8 mouse cellular contexts compared by ENCODE assay signal in the genomic region with DNA sequence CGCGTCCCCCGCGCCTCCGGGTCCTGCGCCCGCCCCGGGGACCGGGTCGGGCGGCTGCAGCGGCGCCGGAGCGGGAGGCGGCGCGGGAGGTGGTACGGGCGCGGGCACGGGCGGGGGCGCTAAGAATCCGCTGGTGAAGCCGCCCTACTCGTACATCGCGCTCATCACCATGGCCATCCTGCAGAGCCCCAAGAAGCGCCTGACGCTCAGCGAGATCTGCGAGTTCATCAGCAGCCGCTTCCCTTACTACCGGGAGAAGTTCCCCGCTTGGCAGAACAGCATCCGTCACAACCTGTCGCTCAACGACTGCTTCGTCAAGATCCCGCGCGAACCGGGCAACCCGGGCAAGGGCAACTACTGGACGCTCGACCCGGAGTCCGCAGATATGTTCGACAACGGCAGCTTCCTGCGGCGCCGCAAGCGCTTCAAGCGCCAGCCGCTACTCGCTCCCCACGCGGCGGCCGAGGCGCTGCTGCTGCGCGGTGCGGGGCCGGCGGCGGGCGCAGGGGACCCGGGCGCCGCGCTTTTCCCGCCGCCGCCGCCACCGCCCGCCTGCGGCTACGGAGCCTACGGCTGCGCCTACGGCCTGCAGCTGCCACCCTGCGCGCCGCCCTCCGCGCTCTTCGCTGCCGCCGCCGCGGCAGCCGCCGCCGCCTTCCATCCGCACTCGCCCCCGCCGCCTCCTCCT. TPM values are rescaled to one million over a fixed set of nuclear protein-coding genes. Genes with fewer than 3 reads are reported as not detected.
DNase-seq lines count a peak whose midpoint lies in the region; ATAC-seq and TF ChIP-seq lines count a peak whose summit lies in the region.

No protein-coding gene starts in this region.

- TF ChIP-seq EP300 in ES-Bruce4 (IDR thresholded peaks at IDR 0.05; ENCODE audit: insufficient read depth, low read depth, low read length) = no peak

- ATAC-seq in embryonic facial prominence, embryonic 13.5 days (ENCODE audit: insufficient number of reproducible peaks, insufficient read depth, low FRiP score, low TSS enrichment, low read depth) = 0 out of 2 replicates have a peak, but pooled peaks have one; percentile 2
- 0 out of 2 replicates have a peak, but pooled peaks have one; percentile 39 for ATAC-seq in hindbrain, embryonic 15.5 days (ENCODE audit: low FRiP score, low read depth)
- no peak for ATAC-seq in liver, embryonic 13.5 days (ENCODE audit: low read depth)

- TF ChIP-seq CTCF in ES-Bruce4 (IDR thresholded peaks at IDR 0.05; ENCODE audit: low read depth, low read length) = no peak

- H3K9me3 ChIP-seq in ES-Bruce4 (replicated peaks; ENCODE audit: control insufficient read depth, insufficient read depth, low read length, poor library complexity, severe bottlenecking) = no peaks in the 10 kb centered on the region
- no peaks in the 10 kb centered on the region for H3K9me3 ChIP-seq in embryonic facial prominence, embryonic 13.5 days
- H3K9me3 ChIP-seq in hindbrain, embryonic 15.5 days = no peaks in the 10 kb centered on the region
- no peaks in the 10 kb centered on the region for H3K9me3 ChIP-seq in liver, embryonic 13.5 days (replicated peaks)

- no peaks in the 10 kb centered on the region for H3K4me1 ChIP-seq in ES-Bruce4 (ENCODE audit: control insufficient read depth, insufficient read depth, low read length)
- peaks cover 26% of the 10 kb centered on the region for H3K4me1 ChIP-seq in embryonic facial prominence, embryonic 13.5 days
- peaks cover 21% of the 10 kb centered on the region for H3K4me1 ChIP-seq in hindbrain, embryonic 15.5 days (replicated peaks)
- H3K4me1 ChIP-seq in liver, embryonic 13.5 days (replicated peaks) = peaks cover 24% of the 10 kb centered on the region

- H3K4me2 ChIP-seq in embryonic facial prominence, embryonic 13.5 days = peak overlapping the region; percentile 81
- H3K4me2 ChIP-seq in hindbrain, embryonic 15.5 days = peak overlapping the region; percentile 52
- H3K4me2 ChIP-seq in liver, embryonic 13.5 days = peak overlapping the region; percentile 57

- TF ChIP-seq POLR2A in ES-Bruce4 (IDR thresholded peaks at IDR 0.05; ENCODE audit: insufficient read depth, low read length) = no peak

- no peak overlapping the region for H3K27ac ChIP-seq in ES-Bruce4 (ENCODE audit: insufficient read depth, low read length)
- peak overlapping the region; percentile 78 for H3K27ac ChIP-seq in embryonic facial prominence, embryonic 13.5 days
- no peak overlapping the region for H3K27ac ChIP-seq in hindbrain, embryonic 15.5 days (replicated peaks)
- no peak overlapping the region for H3K27ac ChIP-seq in liver, embryonic 13.5 days

- peak overlapping the region; percentile 77 for H3K4me3 ChIP-seq in ES-Bruce4 (ENCODE audit: low read depth, low read length)
- H3K4me3 ChIP-seq in embryonic facial prominence, embryonic 13.5 days = peak overlapping the region; percentile 64
- H3K4me3 ChIP-seq in hindbrain, embryonic 15.5 days = peak overlapping the region; percentile 35
- H3K4me3 ChIP-seq in liver, embryonic 13.5 days (replicated peaks) = peak overlapping the region; percentile 43

- intact Hi-C loops in heart, postnatal 25 days (cut with DNase I) = loop anchor here (5.0 kb wide), 2 partner anchors 147 to 217 kb away; no protein-coding TSS in a partner anchor

- peak; percentile 89 for DNase-seq in heart, adult 11 months
- no peak for DNase-seq in heart, postnatal 25 days (ENCODE audit: low spot score)
- DNase-seq in liver, embryonic 13.5 days = no peak
- peak; percentile 62 for DNase-seq in retina, embryonic 14.5 days (ENCODE audit: low spot score)
- no peak for DNase-seq in left cerebral cortex, adult 9 months (ENCODE audit: low spot score in 2 of 2)

- peak overlapping the region; percentile 87 for H3K9ac ChIP-seq in ES-Bruce4 (ENCODE audit: low read depth, poor library complexity, severe bottlenecking)
- H3K9ac ChIP-seq in embryonic facial prominence, embryonic 13.5 days = peak overlapping the region; percentile 82
- H3K9ac ChIP-seq in hindbrain, embryonic 15.5 days = no peak overlapping the region
- no peak overlapping the region for H3K9ac ChIP-seq in liver, embryonic 13.5 days

- H3K36me3 ChIP-seq in ES-Bruce4 (ENCODE audit: control insufficient read depth, insufficient read depth, low read length, poor library complexity, severe bottlenecking) = no peaks in the 10 kb centered on the region
- no peaks in the 10 kb centered on the region for H3K36me3 ChIP-seq in embryonic facial prominence, embryonic 13.5 days
- no peaks in the 10 kb centered on the region for H3K36me3 ChIP-seq in hindbrain, embryonic 15.5 days
- no peaks in the 10 kb centered on the region for H3K36me3 ChIP-seq in liver, embryonic 13.5 days

- under 1% methylated on average over 90 of the region's 102 CpGs for WGBS in embryonic facial prominence, embryonic 13.5 days
- WGBS in hindbrain, embryonic 15.5 days = under 1% methylated on average over 98 of the region's 102 CpGs
- under 1% methylated on average over 80 of the region's 102 CpGs for WGBS in liver, embryonic 13.5 days (ENCODE audit: insufficient replicate concordance)

- peaks cover 63% of the 10 kb centered on the region for H3K27me3 ChIP-seq in ES-Bruce4 (ENCODE audit: control insufficient read depth, insufficient read depth, low read length, poor library complexity, severe bottlenecking)
- H3K27me3 ChIP-seq in embryonic facial prominence, embryonic 13.5 days = peaks cover 89% of the 10 kb centered on the region
- H3K27me3 ChIP-seq in hindbrain, embryonic 15.5 days = peaks cover 84% of the 10 kb centered on the region
- H3K27me3 ChIP-seq in liver, embryonic 13.5 days = peaks cover 98% of the 10 kb centered on the region

RNA-seq across cellular contexts. Expression of a gene that starts 1.0 kb away (rescaled TPM):
- total RNA-seq in heart, postnatal 25 days (2021) = under 1 TPM in 1 of 2 experiments, not detected in 1; 0.05 TPM
- not detected in 2 replicates for polyA plus RNA-seq in ES-Bruce4 (2011; ENCODE audit: insufficient read depth, insufficient read length, low read depth, missing spikeins)
- polyA plus RNA-seq in embryonic facial prominence, embryonic 13.5 days (2015; fragmentation: Nextera tagmentation; extraction: Ambion mirVana) = 3.5 and 3.9 TPM in 2 replicates
- 1.1 and 1.2 TPM in 2 replicates for polyA plus RNA-seq in hindbrain, embryonic 15.5 days (2015; fragmentation: Nextera tagmentation; extraction: Ambion mirVana)
- not detected in 2 replicates for polyA plus RNA-seq in liver, embryonic 13.5 days (2015; fragmentation: Nextera tagmentation; extraction: Ambion mirVana)

RNA-seq across cellular contexts. Expression of a gene that starts 38.2 kb away (rescaled TPM):
- total RNA-seq in heart, postnatal 25 days (2021) = 100 to 1,000 TPM; 190 to 219 TPM
- polyA plus RNA-seq in ES-Bruce4 (2011; ENCODE audit: insufficient read depth, insufficient read length, low read depth, missing spikeins) = 1,083 and 1,169 TPM in 2 replicates
- 725 and 786 TPM in 2 replicates for polyA plus RNA-seq in embryonic facial prominence, embryonic 13.5 days (2015; fragmentation: Nextera tagmentation; extraction: Ambion mirVana)
- polyA plus RNA-seq in hindbrain, embryonic 15.5 days (2015; fragmentation: Nextera tagmentation; extraction: Ambion mirVana) = 444 and 475 TPM in 2 replicates
- 521 and 607 TPM in 2 replicates for polyA plus RNA-seq in liver, embryonic 13.5 days (2015; fragmentation: Nextera tagmentation; extraction: Ambion mirVana)

Comparison
In these comparisons a context has a peak if more than half of its experiments do, and no peak if none do; other contexts are left out.
1. DNase-seq: peak in heart, adult 11 months (single experiment) and retina, embryonic 14.5 days (single experiment); none in heart, postnatal 25 days (single experiment), liver, embryonic 13.5 days (single experiment) and left cerebral cortex, adult 9 months (0 of 2).
2. H3K9ac ChIP-seq: peak in ES-Bruce4 (single experiment) and embryonic facial prominence, embryonic 13.5 days (single experiment); none in hindbrain, embryonic 15.5 days (single experiment) and liver, embryonic 13.5 days (single experiment).
3. Peak in every context shown above with its lines, with median percentiles within 50 percentile points of each other: H3K4me3 ChIP-seq and H3K4me2 ChIP-seq.